Mouse (Mus musculus) monocyte, adult 5-6 weeks (primary cell): ENCODE data around the gene Sf3a3. TPM values are rescaled to one million over a fixed set of nuclear protein-coding genes. Genes with fewer than 3 reads are reported as not detected.
A peak's percentile ranks its signal among the peaks of the same experiment; 100 is the strongest.
"Not testable (repeated sequence)": the region's sequence is repeated elsewhere in the genome, so short reads cannot be mapped to it uniquely, and the experiment has no call there.

Experiments
- ATAC-seq: fragments of 153-309, 156-312 bp; replicated peaks from 2 replicates; pipeline ENCODE4 v1.8.0; 2017; ENCODE audit warnings: mild to moderate bottlenecking; ENCODE audit not compliant: low TSS enrichment, insufficient number of reproducible peaks, severe bottlenecking, poor library complexity, low FRiP score
- total RNA-seq: library from RNA; stranded (forward); fragments of 200-1000, 200-491, 200-594 nt; gene quantifications from 3 replicates; pipeline ENCODE4 v1.2.3, GENCODE M21; 2017

The Sf3a3 gene
- total RNA-seq, 1 experiment from 2014 or later: 99.3 TPM

- no peak for ATAC-seq
Measured at GRCm38 (mm10) chr4:124712618-124713017, 2.0 kb upstream of the Sf3a3 start.

GRCm38 (mm10) chr4:124713850-124714249 is 726 bp upstream of the Sf3a3 start:
- ATAC-seq: not testable (repeated sequence)

GRCm38 (mm10) chr4:124719101-124719500 is 4.5 kb downstream of the Sf3a3 start:
- ATAC-seq: no peak

- ATAC-seq: no peak
Measured at GRCm38 (mm10) chr4:124726121-124726520, 11.5 kb downstream of the Sf3a3 start.

- no peak for ATAC-seq
Measured at GRCm38 (mm10) chr4:124736952-124737351, 22.4 kb downstream of the Sf3a3 start.

- ATAC-seq: no peak
Measured at GRCm38 (mm10) chr4:124737486-124737885, 22.9 kb downstream of the Sf3a3 start.

GRCm38 (mm10) chr4:124738013-124738412 is 23.4 kb downstream of the Sf3a3 start:
- ATAC-seq: no peak

GRCm38 (mm10) chr4:124738783-124739182 is 24.2 kb downstream of the Sf3a3 start:
- no peak for ATAC-seq

- peak; percentile 90 for ATAC-seq
Measured at GRCm38 (mm10) chr4:124741376-124742343, 27.1 kb downstream of the Sf3a3 start, which contains the start of gene Inpp5b. Gene Inpp5b (plus strand): TSS chr4:124741850.

- no peak for ATAC-seq
Measured at GRCm38 (mm10) chr4:124742839-124743238, 28.3 kb downstream of the Sf3a3 start.

GRCm38 (mm10) chr4:124746577-124746976 is 32.0 kb downstream of the Sf3a3 start:
- no peak for ATAC-seq

GRCm38 (mm10) chr4:124747851-124748250 is 33.3 kb downstream of the Sf3a3 start:
- ATAC-seq: no peak

GRCm38 (mm10) chr4:124751300-124752250 is 37.0 kb downstream of the Sf3a3 start:
- peak; percentile 99 for ATAC-seq

GRCm38 (mm10) chr4:124752281-124753199 is 38.0 kb downstream of the Sf3a3 start:
- ATAC-seq: 0 out of 2 replicates have a peak, but pooled peaks have one; percentile 22

GRCm38 (mm10) chr4:124755526-124755925 is 41.0 kb downstream of the Sf3a3 start:
- ATAC-seq: no peak

GRCm38 (mm10) chr4:124759305-124759811 is 44.8 kb downstream of the Sf3a3 start:
- no peak for ATAC-seq

GRCm38 (mm10) chr4:124761201-124761600 is 46.6 kb downstream of the Sf3a3 start:
- ATAC-seq: no peak
